Mouse (Mus musculus): ENCODE data around the gene Bspry.

DNA sequence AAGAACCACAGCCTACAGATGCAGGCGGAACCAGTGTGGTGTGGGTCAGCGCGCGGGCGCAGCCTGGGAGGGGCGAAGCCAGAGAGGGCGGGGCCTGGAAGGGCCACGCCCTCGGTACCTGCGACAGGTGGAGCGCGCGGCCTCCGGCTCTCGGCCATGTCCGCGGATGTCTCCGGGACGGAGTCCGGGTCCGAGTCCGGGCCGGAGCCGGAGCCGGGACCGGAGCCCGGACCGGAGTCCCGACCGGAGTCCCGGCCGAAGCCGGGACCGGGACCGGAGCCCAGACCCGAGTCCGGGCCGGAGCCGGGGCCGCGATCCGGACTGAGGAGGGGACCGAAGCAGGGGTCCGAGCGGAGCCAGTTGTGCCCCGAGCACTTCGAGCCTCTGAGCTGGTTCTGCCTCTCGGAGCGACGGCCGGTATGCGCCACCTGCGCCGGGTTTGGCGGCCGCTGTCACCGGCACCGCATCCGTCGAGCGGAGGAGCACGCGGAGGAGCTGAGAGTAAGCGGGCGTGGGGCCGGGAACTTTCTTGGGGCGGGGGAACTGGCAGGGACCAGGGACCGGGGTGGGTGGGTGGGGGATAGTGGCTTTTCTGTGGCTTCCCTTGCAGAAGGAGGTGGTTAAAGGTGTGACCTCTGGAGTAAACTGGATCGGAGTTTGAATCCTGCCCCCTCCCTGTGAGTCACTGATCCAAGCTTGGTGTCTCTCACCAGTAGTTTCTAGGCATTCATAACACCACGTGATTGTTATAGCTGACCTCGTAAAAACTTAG lies at the start of gene Bspry:
- no peak for TF ChIP-seq CTCF (IDR thresholded peaks at IDR 0.05; ENCODE audit: low read depth)
- TF ChIP-seq EP300 (IDR thresholded peaks at IDR 0.05; ENCODE audit: low read depth), result no peak

Data from heart, postnatal 0 days (tissue).